7 mouse cellular contexts compared by ENCODE assay signal in the genomic region with DNA sequence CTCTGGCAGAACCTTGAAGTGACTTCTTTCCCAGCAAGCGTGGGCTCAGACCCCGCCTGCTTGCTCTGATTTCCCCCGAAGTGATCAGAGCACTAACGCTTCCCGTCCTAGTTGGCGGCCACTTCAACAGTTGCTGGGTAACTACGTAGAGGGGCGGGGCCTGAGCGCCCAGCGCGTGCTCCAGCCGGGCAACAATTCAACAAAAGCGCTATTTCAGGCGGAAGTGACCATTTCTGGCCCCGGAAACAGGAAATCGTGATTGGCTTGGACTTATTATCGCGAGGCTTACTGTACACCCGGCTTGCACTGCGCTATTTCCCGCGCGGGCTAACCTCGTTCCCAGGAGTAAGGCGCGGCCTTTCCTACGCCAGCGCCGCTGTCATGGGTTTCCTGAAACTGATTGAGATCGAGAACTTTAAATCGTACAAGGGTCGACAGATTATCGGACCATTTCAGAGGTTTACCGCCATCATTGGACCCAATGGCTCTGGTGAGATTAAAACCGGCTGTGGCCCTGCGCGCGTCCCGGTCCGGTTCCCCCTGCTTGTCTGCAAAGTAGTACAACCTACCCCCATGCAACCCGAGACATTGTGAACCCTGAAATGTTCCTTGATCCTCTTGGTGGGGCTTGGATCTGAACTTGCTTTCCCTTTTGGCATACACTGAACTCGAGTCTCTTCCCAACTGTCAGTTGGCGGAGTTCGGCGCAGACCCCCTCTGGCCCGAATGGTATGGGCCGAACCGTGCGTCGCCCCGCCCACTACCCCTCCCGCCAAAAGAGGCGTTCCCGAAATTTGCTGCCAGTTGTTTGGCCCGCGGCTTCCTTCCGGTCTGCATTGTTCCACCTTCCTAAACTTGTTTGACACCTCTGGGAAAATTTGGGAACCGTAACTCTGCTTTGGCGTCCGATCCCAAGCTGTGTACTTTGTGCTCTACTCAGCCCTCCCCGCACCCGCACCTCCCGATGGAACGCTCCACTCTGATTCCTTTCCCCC. TPM values are rescaled to one million over a fixed set of nuclear protein-coding genes. Genes with fewer than 3 reads are reported as not detected.
A peak's percentile ranks its signal among the peaks of the same experiment; 100 is the strongest.
DNase-seq lines count a peak whose midpoint lies in the region; ATAC-seq lines count a peak whose summit lies in the region.

A gene (minus strand): TSS at position 145 of the 995 bp plus-strand sequence.
A gene (plus strand): TSS at position 278 of the 995 bp plus-strand sequence.

- H3K4me2 ChIP-seq in intestine, embryonic 15.5 days (replicated peaks), result peak within 1 kb of the TSS; percentile 56

- no peaks in the 10 kb centered on the region for H3K4me1 ChIP-seq in intestine, embryonic 15.5 days (replicated peaks)
- peaks cover 16% of the 10 kb centered on the region for H3K4me1 ChIP-seq in midbrain, embryonic 10.5 days

- H3K27ac ChIP-seq in intestine, embryonic 15.5 days, result peak within 1 kb of the TSS; percentile 89
- H3K27ac ChIP-seq in midbrain, embryonic 10.5 days (replicated peaks), result peak within 1 kb of the TSS; percentile 91

- peak within 1 kb of the TSS; percentile 54 for H3K9ac ChIP-seq in intestine, embryonic 15.5 days

- WGBS in intestine, embryonic 15.5 days, result 21% methylated on average over 64 of the region's 64 CpGs
- 14% methylated on average over 64 of the region's 64 CpGs for WGBS in midbrain, embryonic 10.5 days

- peaks cover 4% of the 10 kb centered on the region; the same call in 1 of the 2 replicates for H3K27me3 ChIP-seq in intestine, embryonic 15.5 days (replicated peaks)
- peaks cover 96% of the 10 kb centered on the region for H3K27me3 ChIP-seq in midbrain, embryonic 10.5 days (ENCODE audit: low read depth, poor library complexity, severe bottlenecking)

- peak within 1 kb of the TSS; percentile 51 for H3K4me3 ChIP-seq in intestine, embryonic 15.5 days (replicated peaks)
- peak within 1 kb of the TSS; percentile 68 for H3K4me3 ChIP-seq in midbrain, embryonic 10.5 days

- no peaks in the 10 kb centered on the region for H3K36me3 ChIP-seq in intestine, embryonic 15.5 days
- peaks cover 12% of the 10 kb centered on the region for H3K36me3 ChIP-seq in midbrain, embryonic 10.5 days

- peak; percentile 93 to 96 for DNase-seq in adrenal gland, adult (ENCODE audit: inconsistent age in 2 of 2, low spot score in 1 of 2)
- DNase-seq in embryo, embryonic 10.5 days (ENCODE audit: low spot score), result peak; percentile 96
- DNase-seq in gastrocnemius, postnatal 25 days, result peak; percentile 90
- peak; percentile 89 to 97 for DNase-seq in left cerebral cortex, postnatal 25 days (ENCODE audit: low spot score in 2 of 2)
- DNase-seq in midbrain, embryonic 10.5 days (ENCODE audit: low spot score), result peak; percentile 88
- peak; percentile 74 for DNase-seq in right cerebral cortex, postnatal 4 days

- ATAC-seq in intestine, embryonic 15.5 days, result peak; percentile 99

- intact Hi-C loops in left cerebral cortex, postnatal 25 days (cut with DNase I), result loop anchor here (1.0 to 5.0 kb wide), 3 partner anchors 15 to 130 kb away; a partner anchor contains a TSS

- no peaks in the 10 kb centered on the region for H3K9me3 ChIP-seq in intestine, embryonic 15.5 days
- H3K9me3 ChIP-seq in midbrain, embryonic 10.5 days (replicated peaks), result no peaks in the 10 kb centered on the region

RNA-seq across cellular contexts. Expression of the first gene that starts in this region (rescaled TPM):
- under 1 TPM; 0.18 to 0.59 TPM for total RNA-seq in gastrocnemius, postnatal 25 days (2021)
- polyA plus RNA-seq in intestine, embryonic 15.5 days (2015; fragmentation: Nextera tagmentation; extraction: Ambion mirVana), result 3.3 and 3.4 TPM in 2 replicates
- 1 to 10 TPM in 1 of 2 experiments, under 1 TPM in 1; 0.23 to 1.4 TPM for total RNA-seq in left cerebral cortex, postnatal 25 days (2021)
- 5.9 and 6.3 TPM in 2 replicates for polyA plus RNA-seq in midbrain, embryonic 10.5 days (2016; fragmentation: Nextera tagmentation; extraction: Ambion mirVana)

RNA-seq across cellular contexts. Expression of the second gene that starts in this region (rescaled TPM):
- total RNA-seq in gastrocnemius, postnatal 25 days (2021), result 10 to 100 TPM; 18.4 to 18.5 TPM
- 89.3 and 92.5 TPM in 2 replicates for polyA plus RNA-seq in intestine, embryonic 15.5 days (2015; fragmentation: Nextera tagmentation; extraction: Ambion mirVana)
- 10 to 100 TPM; 49.8 to 50.8 TPM for total RNA-seq in left cerebral cortex, postnatal 25 days (2021)
- 108 and 120 TPM in 2 replicates for polyA plus RNA-seq in midbrain, embryonic 10.5 days (2016; fragmentation: Nextera tagmentation; extraction: Ambion mirVana)

Comparison
In these comparisons a context has a peak if more than half of its experiments do, and no peak if none do; other contexts are left out.
1. Peak in every context shown above with its lines: DNase-seq, ATAC-seq, H3K4me3 ChIP-seq and H3K27ac ChIP-seq.